Mouse (Mus musculus) E14TG2a.4 (cell line): ENCODE results near the gene Card11.
A peak's percentile ranks its signal among the peaks of the same experiment; 100 is the strongest.

Experiments
- H3K27me3 ChIP-seq: 2 replicates; pipeline ENCODE4 v1.6.1; 2014; ENCODE audit warnings: low read length, control low read depth; ENCODE audit not compliant: insufficient read depth
- H3K36me3 ChIP-seq: 2 replicates; pipeline ENCODE4 v1.6.1; 2014; ENCODE audit warnings: low read length, control low read depth; ENCODE audit not compliant: insufficient read depth
- H3K4me1 ChIP-seq: replicated peaks from 2 replicates; pipeline ENCODE4 v1.6.1; 2014; ENCODE audit warnings: low read depth, low read length, control low read depth
- H3K4me3 ChIP-seq: replicated peaks from 2 replicates; pipeline ENCODE4 v1.5.1; 2014; ENCODE audit warnings: mild to moderate bottlenecking, low read length
- H3K9me3 ChIP-seq: 2 replicates; pipeline ENCODE4 v1.6.1; 2014; ENCODE audit warnings: low read length, control low read depth
- CTCF ChIP-seq: conservative IDR thresholded peaks from 2 replicates; pipeline ENCODE4 v1.5.1; 2014; ENCODE audit warnings: low read length
- NANOG ChIP-seq: IDR thresholded peaks from 2 replicates; pipeline ENCODE4 v1.6.1; 2014; ENCODE audit warnings: borderline replicate concordance, low read length, mixed read lengths
- POU5F1 ChIP-seq: IDR thresholded peaks from 2 replicates; pipeline ENCODE4 v1.6.1; 2014; ENCODE audit warnings: low read length, borderline replicate concordance

The Card11 gene

DNA sequence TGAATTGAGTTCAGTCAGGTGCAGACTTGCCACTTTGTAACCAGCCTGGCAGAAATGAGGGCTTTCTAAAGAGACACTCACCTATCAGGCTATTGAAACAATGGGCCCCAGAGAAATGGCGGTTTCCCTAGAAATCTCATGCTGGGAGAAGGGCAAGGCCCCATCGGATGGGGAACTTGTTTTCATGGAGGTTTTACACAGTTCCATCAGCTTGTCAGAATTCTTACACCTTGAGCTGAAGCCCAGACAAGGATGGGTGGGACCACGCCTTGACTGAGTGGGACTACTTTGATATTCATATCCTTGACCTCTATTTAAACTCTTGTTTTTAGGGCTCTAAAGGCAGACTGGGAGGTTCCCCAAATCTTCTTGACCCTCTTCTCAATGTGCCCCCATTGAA is 33.9 kb upstream of the Card11 start:
- H3K4me1 ChIP-seq = peaks cover 28% of the 10 kb centered on the region
- TF ChIP-seq POU5F1 = no peak
- TF ChIP-seq CTCF = no peak
- no peak; the same call in 1 of the 2 replicates for TF ChIP-seq NANOG
- H3K36me3 ChIP-seq = no peaks in the 10 kb centered on the region
- H3K27me3 ChIP-seq = peaks cover 25% of the 10 kb centered on the region
- no peak overlapping the region for H3K4me3 ChIP-seq
- no peaks in the 10 kb centered on the region for H3K9me3 ChIP-seq

- no peaks in the 10 kb centered on the region for H3K9me3 ChIP-seq
- no peak for TF ChIP-seq NANOG
- no peak for TF ChIP-seq POU5F1
- TF ChIP-seq CTCF = no peak
- H3K27me3 ChIP-seq = peaks cover 18% of the 10 kb centered on the region
- peaks cover 28% of the 10 kb centered on the region for H3K4me1 ChIP-seq
- H3K36me3 ChIP-seq = no peaks in the 10 kb centered on the region
- no peak overlapping the region for H3K4me3 ChIP-seq
Observed at GRCm38 (mm10) chr5:141033001-141033400, 32.6 kb upstream of the Card11 start.

GRCm38 (mm10) chr5:141029364-141029763 is 29.0 kb upstream of the Card11 start:
- H3K4me1 ChIP-seq = peaks cover 13% of the 10 kb centered on the region
- peaks cover 3% of the 10 kb centered on the region for H3K9me3 ChIP-seq
- H3K27me3 ChIP-seq = peaks cover 4% of the 10 kb centered on the region
- H3K36me3 ChIP-seq = no peaks in the 10 kb centered on the region
- no peak overlapping the region for H3K4me3 ChIP-seq
- TF ChIP-seq CTCF (no peak), POU5F1 (no peak), NANOG (no peak)

GRCm38 (mm10) chr5:141025635-141026034 is 25.3 kb upstream of the Card11 start:
- Histone ChIP-seq H3K27me3 (peaks cover 8% of the 10 kb centered on the region; the same call in 1 of the 2 replicates), H3K4me1 (0 out of 2 replicates have a peak, but pooled peaks cover 1% of the 10 kb centered on the region), H3K9me3 (peaks cover 26% of the 10 kb centered on the region), H3K36me3 (no peaks in the 10 kb centered on the region), H3K4me3 (no peak overlapping the region)
- TF ChIP-seq NANOG = no peak

GRCm38 (mm10) chr5:141024435-141024834 is 24.1 kb upstream of the Card11 start:
- Histone ChIP-seq H3K4me3 (no peak overlapping the region), H3K9me3 (peaks cover 26% of the 10 kb centered on the region), H3K36me3 (no peaks in the 10 kb centered on the region), H3K27me3 (peaks cover 8% of the 10 kb centered on the region; the same call in 1 of the 2 replicates), H3K4me1 (no peaks in the 10 kb centered on the region)
- no peak for TF ChIP-seq POU5F1
- peak; percentile 73 for TF ChIP-seq CTCF

- TF ChIP-seq CTCF = no peak
- TF ChIP-seq POU5F1 = no peak
- no peak for TF ChIP-seq NANOG
- peaks cover 22% of the 10 kb centered on the region for H3K9me3 ChIP-seq
Observed at GRCm38 (mm10) chr5:141017927-141018700, 17.7 kb upstream of the Card11 start.

GRCm38 (mm10) chr5:141016082-141016481 is 15.7 kb upstream of the Card11 start:
- Histone ChIP-seq H3K4me3 (no peak overlapping the region), H3K9me3 (peaks cover 2% of the 10 kb centered on the region), H3K27me3 (peaks cover 4% of the 10 kb centered on the region; the same call in 1 of the 2 replicates), H3K4me1 (no peaks in the 10 kb centered on the region), H3K36me3 (no peaks in the 10 kb centered on the region)
- no peak for TF ChIP-seq NANOG
- TF ChIP-seq POU5F1 = no peak
- TF ChIP-seq CTCF = no peak

More at GRCm38 (mm10) chr5:141017927-141018700, 17.7 kb upstream of the Card11 start:
- no peaks in the 10 kb centered on the region for H3K36me3 ChIP-seq
- no peak overlapping the region for H3K4me3 ChIP-seq
- H3K27me3 ChIP-seq = peaks cover 4% of the 10 kb centered on the region; the same call in 1 of the 2 replicates
- H3K4me1 ChIP-seq = no peaks in the 10 kb centered on the region

GRCm38 (mm10) chr5:141014216-141014615 is 13.8 kb upstream of the Card11 start:
- no peaks in the 10 kb centered on the region for H3K36me3 ChIP-seq
- H3K4me3 ChIP-seq = no peak overlapping the region
- no peaks in the 10 kb centered on the region for H3K9me3 ChIP-seq
- peaks cover 4% of the 10 kb centered on the region; the same call in 1 of the 2 replicates for H3K27me3 ChIP-seq
- no peaks in the 10 kb centered on the region for H3K4me1 ChIP-seq
- no peak for TF ChIP-seq NANOG
- TF ChIP-seq POU5F1 = no peak
- no peak for TF ChIP-seq CTCF

DNA sequence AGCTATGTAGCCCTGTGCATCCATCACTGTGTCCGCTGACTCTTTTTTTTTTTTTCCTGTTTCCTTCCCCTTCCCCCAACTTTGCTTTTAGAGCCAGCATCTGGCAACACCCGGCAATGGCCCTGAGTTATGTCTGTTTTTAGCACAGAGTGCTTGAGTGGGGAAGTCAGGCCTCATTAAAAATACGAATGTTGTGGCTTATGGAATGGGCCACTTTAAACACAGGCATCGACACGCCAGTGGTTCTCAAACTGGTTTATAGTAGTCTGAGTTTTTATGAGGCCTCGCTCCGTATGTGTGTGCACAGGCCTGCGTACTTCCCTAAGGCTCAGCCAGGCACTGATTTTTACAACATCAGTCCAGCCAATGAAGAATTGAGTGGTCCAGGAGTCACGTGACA is 13.1 kb upstream of the Card11 start:
- Histone ChIP-seq H3K9me3 (no peaks in the 10 kb centered on the region), H3K4me1 (no peaks in the 10 kb centered on the region), H3K4me3 (no peak overlapping the region), H3K36me3 (no peaks in the 10 kb centered on the region), H3K27me3 (peaks cover 4% of the 10 kb centered on the region; the same call in 1 of the 2 replicates)
- TF ChIP-seq CTCF = no peak
- TF ChIP-seq POU5F1 = no peak
- TF ChIP-seq NANOG = no peak
